Mouse (Mus musculus) lung, postnatal 4 days (tissue): ENCODE data around the gene Itk.

Experiments
- DNase-seq, 2 experiments: peaks; one replicate each; pipeline ENCODE4 v3.0.0; 2021

Gene Itk

GRCm38 (mm10) chr11:46305881-46306520 is 83.3 kb downstream of the Itk start:
- no peak for DNase-seq

GRCm38 (mm10) chr11:46304864-46305710 is 84.2 kb downstream of the Itk start:
- no peak for DNase-seq

- no peak for DNase-seq
Observed at GRCm38 (mm10) chr11:46304093-46304492, 85.2 kb downstream of the Itk start.

- no peak for DNase-seq
Observed at GRCm38 (mm10) chr11:46302471-46302870, 86.8 kb downstream of the Itk start.

- no peak for DNase-seq
Observed at GRCm38 (mm10) chr11:46301579-46302248, 87.6 kb downstream of the Itk start.

DNA sequence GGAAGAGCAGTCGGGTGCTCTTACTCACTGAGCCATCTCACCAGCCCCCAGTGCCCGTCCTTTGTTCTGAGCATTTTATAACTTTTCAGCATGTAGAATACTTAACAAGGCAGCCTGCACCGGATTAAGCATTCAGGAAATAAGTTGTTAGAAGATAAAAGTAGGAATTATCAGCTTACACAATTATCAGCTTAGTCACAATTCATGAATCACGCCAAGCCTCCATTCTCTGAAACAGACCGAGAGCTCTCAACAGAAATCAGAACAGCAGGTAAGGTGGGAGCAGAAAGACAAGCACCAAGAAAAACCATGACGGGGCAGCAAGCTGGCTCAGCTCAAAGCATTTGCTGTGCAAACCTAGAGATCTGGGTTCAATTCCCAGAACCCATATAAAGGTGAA is 89.4 kb downstream of the Itk start:
- DNase-seq, result no peak

DNA sequence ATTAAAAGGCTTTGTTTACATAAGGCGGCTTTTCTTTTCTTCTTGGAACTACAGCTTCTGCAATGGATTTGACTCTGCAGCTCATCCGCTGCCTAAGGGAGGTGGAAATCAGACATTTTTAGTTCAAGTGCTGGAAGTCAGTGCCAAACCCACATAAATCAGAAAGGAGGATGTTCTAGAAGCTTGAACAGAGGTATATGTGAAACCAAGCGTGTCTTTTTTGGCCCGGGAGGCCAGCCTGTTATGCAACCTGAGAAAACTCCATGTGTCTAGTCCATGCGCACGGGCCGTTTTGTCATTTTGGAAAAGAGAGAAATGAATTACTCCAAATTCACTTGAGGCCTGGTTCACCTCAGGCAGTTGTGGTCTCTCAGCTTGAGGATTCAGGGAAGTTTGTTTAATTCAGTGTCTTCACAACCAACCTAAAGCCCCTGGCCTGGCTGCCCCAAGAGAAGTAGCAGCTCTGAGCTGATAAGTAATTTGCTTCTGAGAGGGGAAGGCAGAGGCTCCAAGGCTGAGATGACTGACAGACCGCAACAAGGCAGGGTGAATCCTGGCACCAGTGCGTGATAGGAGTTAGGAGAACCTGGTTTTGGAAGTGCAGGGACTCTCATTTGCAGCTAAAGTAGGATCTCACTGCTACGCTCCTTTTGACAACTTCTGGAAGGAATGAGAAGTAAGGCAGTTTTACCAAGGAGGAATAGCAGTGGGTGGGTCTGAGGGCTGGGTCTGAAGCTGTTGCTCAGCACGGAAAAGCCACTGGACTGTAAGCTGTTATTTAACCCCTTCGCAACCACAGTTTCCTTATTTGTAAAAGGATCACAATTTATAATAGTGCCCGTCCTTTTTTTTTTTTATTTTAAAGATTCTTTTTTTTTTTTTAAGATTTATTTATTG is 90.2 kb downstream of the Itk start:
- DNase-seq, result no peak

- DNase-seq, result no peak
Observed at GRCm38 (mm10) chr11:46294390-46294789, 94.9 kb downstream of the Itk start.

DNA sequence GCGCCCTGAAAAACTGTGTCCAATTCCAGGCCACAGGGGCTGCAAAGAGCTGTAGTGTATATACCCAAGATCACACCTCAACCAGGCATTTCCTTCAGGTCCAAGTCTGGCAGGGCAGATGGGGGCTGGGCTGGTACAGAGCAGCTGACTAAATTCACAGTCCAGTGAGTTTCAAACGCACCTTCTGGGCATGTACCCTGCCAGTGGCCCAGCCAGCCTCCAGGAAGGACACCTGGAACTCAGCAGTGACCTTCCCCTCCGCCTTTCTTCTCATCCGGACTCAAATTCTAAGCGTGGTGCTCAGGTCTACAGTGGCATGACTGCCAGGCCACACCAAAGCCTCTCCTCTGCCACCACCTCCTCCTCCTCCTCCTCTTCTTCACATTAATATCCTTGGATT is 95.8 kb downstream of the Itk start:
- DNase-seq, result no peak

- DNase-seq, result no peak
Observed at GRCm38 (mm10) chr11:46290988-46291405, 98.3 kb downstream of the Itk start.

DNA sequence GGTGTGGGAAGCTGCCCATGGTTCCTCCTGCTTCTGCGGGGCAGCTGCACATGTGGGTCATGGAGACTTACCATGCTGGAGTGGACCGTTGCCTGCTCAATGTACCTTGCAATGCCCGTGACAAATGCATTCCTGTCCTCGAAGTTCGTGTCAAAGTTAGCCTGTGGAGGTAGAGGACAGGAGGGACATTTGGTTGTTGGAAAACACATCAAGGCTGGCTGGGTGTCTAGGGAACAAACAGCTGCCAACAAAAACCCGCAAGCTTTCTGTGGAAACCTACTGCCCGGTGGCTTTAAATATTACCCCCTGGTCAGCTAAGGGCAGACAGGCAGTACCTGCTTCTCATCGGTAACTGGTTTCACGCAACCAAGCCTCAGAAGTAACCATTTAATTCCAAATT is 99.8 kb downstream of the Itk start:
- DNase-seq, result no peak

- no peak for DNase-seq
Observed at GRCm38 (mm10) chr11:46289022-46289421, 100.3 kb downstream of the Itk start.

GRCm38 (mm10) chr11:46288091-46288490 is 101.2 kb downstream of the Itk start:
- no peak for DNase-seq

DNA sequence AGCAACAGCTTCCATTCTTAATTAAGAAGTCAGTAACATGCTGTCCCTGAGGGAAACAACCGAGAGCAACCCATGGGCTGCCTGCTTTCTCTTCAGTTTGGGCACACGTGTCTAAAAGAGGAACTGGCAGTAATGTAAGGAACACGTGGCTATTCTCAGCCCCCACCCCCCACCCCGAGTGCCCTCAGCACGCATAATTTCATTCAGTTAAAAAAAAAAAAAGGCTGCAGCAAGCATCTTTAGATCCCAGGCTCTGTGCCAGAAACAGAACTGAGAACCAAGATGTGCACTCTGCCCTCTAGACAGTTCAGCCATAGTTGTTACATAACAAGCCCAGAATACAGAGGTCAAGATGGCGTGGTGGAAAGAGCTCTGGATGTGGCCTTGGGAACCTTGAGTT is 102.5 kb downstream of the Itk start:
- DNase-seq, result no peak

- DNase-seq, result no peak
Observed at GRCm38 (mm10) chr11:46283800-46284199, 105.5 kb downstream of the Itk start.

DNA sequence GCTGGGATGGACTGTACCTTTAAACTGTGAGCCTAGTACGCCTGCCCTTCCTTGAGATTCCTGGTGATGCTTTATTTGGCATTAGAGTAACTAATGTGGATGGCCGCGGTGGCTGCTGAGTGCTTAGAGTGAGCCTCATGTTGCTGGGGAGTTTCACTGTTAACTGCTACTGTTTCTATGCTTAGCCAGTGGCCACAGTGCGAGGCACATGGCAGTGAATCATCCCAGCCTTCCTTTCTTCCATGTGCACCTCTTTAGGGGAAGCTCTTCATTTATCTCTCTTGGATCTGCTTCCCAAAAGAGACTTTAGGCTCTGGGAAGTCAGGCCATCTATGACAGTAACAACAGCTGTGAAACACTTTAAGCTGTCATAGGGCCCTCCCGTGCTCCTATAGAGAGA is 106.7 kb downstream of the Itk start:
- peak in 1 of 2 experiments; percentile 10 for DNase-seq

- no peak for DNase-seq
Observed at GRCm38 (mm10) chr11:46278709-46279108, 110.6 kb downstream of the Itk start.

DNA sequence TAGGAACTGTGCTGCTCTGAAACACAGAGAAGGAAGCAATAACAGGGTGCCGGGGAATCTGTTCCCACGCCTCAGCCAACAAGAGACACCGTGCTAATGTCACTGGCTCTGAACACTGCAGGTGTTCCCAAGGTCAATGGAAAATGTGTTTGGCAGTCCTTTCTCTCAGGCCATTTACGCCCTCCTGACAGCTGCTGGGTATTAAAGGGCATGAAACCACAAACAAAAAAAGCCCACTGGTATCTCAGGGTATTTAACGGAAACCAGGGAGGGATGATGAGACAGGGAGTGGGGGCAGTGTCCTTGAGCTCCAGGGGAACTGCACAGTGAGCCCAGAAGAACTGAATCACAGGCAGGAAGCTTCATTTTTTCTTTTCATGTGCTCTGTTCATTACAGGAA is 111.2 kb downstream of the Itk start:
- no peak for DNase-seq

DNA sequence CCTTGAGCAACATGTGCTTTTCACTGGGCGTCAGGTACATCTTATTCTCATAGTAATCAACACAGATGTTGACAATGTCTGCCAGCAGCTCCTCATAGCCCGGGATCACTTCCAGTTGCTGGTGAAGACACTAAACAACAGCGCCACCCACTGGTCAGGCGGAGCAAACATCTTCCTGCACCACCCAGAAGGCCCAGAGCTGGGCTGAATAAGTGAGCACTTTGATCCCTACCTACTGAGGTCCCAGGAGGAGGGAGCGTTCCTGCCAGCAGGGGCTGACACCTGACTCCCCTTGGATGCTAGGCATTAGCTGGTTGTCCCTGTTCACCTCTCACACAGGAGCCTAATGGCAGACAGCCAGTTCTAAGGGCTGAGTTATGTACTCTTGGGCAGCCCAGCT is 112.5 kb downstream of the Itk start:
- DNase-seq, result peak in 1 of 2 experiments; percentile 43

GRCm38 (mm10) chr11:46276168-46276567 is 113.1 kb downstream of the Itk start:
- no peak for DNase-seq

- peak; percentile 77 to 80 for DNase-seq
Observed at GRCm38 (mm10) chr11:46275302-46275701, 114.0 kb downstream of the Itk start.
